Mouse (Mus musculus): ENCODE results near the gene Arid3b.
A peak's percentile ranks its signal among the peaks of the same experiment; 100 is the strongest.

Arid3b gene

DNA sequence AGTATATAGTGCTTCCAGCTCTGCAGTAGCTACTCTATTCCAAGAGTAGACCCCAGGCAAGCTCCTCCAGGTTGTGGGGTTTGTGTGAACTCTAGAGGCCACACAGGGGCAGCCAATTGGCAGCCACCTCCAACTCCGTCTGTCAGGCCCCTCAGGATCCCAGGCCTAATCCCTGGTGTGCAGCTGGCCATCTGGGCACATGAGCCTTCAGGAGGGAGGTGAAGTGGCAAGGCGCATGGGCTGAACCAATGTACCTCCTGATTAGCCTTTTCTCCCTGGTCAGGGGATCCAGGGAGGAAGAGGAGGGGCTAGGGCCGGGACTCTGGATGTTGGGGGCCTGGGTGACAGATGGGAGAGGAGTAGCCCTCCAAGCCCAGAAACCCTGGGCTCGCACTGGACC lies 60.9 kb downstream of the Arid3b start:
- peak; percentile 43 for DNase-seq (ENCODE audit: low read depth, low spot score)

DNA sequence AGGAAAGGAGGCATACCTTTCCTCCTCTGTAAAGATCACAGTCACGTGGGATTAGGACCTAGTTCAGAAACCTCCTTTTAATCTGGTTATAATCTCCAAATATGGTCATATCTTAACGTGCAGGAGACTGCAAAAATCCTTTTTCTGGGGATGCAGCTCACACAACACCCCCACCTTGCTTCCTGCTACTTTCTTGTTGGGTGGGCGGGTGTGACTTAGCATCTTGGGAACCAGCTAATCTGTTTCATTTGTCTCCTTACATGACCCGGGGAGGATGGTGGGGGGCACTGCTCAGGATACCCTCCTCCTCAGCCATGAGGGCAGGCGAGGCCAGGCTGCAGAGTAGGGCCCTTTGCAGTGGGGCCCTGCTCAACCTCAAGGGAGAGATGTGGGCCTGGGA lies 61.6 kb downstream of the Arid3b start:
- DNase-seq (ENCODE audit: low read depth, low spot score), result no peak

DNA sequence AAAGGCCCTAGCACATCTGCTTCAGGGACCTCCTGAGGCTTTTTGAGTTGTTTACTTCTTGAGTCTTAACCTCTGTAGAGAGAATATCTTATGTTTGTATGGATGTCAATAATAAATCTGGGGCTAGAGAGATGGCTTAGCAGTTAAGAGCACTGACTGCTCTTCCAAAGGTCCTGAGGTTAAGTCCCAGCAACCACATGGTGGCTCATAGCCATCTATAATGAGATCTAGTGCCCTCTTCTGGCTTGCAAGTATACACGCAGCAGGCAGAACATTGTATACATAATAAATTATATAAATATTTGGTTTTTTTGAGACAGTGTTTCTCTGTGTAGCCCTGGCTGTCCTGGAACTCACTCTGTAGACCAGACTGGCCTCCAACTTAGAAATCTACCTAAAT lies 62.4 kb downstream of the Arid3b start:
- no peak for DNase-seq (ENCODE audit: low read depth, low spot score)

DNA sequence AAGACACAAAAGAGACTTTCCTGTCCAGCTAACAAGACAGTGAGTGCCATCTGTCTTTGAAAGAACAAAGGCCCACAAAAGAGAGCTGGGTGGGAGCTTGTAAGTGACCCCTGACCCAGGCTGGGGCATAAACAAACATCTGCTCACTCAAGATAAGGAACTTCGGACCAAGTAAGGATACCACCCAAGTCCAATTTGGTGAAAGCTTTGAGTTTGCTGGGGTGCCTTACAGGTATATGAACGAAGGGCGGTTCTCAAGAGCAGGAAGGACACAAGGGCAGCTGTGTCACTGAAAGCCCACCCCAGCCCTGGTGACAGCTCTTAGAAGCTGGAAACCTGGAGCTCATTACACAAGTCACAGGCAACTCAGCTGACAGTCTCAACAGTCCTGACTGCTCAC lies 62.8 kb downstream of the Arid3b start:
- DNase-seq (ENCODE audit: low read depth, low spot score), result no peak

DNA sequence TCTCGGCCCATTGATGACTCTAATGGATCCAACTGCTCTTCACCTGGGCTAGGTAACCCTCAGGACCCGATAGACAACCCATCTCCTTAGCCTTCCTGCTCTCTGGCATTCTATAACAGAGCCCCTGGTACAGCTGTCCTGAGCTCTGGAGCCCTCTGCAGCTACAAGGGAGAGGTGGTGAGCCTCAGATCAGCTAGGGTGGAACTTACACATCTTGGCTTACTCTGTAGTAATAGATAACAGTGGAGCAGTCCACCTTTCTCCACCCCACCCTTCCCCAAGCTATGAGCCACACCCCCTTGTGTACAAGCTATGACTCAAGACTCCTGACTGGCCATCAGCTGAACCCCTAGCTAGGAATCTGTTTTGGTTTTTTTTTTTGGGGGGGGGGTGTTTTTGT lies 65.8 kb downstream of the Arid3b start:
- no peak for DNase-seq (ENCODE audit: low read depth, low spot score)

DNA sequence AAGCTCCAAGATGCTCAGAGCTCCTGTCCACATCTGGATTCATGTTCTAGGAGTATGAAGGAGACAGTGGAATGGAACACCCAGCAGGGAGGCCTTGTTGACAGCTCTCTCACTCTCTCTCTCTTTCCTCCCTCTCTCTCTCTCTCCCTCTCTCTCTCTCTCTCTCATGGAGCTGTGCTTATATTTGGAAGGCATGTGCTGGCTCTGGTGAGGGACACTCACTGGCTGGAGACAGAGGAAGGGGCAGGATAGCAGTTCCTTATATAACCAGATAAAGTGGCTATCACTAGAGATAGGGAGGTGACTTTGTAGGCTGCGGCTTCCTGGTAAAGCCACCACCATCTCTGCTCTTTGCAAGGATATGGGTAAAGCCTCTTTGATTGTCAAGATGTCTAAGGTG lies 66.4 kb downstream of the Arid3b start:
- DNase-seq (ENCODE audit: low read depth, low spot score), result no peak

DNA sequence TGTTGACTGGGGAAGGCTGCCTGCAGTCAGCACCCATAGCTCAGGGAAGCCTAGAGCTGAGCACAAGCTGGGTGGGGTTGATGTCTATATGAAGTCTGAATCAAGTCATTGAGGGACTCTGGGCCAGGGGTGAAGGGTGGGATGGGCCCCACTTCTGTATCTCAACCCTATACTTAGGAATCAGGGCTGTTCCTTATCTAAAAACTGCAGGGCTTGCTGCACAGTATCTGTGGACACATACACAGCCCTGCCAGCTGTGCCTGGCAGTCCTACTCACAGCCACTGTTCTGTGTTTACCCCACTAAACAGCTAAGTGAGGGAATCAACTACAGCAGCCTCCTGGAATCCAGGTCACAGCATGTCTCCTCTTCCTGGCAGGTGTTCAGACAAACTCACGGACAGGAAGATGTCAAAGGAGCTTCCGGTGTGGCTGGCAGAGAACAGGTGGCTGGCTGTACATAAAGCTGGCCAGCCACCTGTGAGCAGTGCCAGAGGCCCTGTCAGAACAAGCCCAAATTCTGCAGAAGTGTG lies 67.0 kb downstream of the Arid3b start:
- no peak for DNase-seq (ENCODE audit: low read depth, low spot score)

DNA sequence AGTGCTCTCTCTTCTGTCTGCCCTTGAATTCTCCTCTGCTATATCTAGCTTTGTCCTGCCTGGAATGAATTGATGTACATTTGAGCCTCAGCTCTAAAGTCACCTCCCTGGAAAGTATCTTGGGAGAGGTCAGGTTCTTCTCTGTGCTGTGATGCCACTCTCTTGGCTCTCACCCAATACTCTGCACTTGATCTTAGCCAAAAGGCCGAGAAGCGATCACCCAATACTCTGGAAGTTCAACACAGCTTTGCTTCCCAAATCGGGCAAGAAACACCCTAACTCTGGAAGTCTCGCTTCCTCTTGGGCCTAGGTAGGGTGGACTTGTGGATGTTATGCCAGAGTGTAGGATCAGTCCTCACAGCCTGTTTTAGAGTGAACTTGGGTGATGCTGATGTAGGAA lies 69.4 kb downstream of the Arid3b start:
- no peak for DNase-seq (ENCODE audit: low read depth, low spot score)

DNA sequence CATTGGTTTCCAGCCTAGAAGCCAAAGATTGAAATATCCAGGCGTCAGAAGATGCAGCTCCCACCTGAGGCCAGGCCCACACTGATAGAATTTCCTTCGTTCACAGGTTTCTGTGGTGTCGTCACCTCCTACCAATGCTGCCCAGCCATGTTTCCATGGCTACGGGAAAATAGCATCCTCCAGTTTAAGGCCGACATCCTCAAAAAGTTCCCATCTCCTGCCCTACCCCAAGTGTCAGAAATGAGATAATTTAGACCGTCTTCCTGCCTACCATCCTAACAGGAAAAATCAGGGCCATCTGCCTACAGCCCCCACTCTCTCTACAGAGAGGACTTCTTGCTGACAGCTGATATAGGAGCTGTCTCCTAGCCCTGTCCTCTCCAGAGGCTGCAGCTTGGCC lies 70.2 kb downstream of the Arid3b start:
- no peak for DNase-seq (ENCODE audit: low read depth, low spot score)

DNA sequence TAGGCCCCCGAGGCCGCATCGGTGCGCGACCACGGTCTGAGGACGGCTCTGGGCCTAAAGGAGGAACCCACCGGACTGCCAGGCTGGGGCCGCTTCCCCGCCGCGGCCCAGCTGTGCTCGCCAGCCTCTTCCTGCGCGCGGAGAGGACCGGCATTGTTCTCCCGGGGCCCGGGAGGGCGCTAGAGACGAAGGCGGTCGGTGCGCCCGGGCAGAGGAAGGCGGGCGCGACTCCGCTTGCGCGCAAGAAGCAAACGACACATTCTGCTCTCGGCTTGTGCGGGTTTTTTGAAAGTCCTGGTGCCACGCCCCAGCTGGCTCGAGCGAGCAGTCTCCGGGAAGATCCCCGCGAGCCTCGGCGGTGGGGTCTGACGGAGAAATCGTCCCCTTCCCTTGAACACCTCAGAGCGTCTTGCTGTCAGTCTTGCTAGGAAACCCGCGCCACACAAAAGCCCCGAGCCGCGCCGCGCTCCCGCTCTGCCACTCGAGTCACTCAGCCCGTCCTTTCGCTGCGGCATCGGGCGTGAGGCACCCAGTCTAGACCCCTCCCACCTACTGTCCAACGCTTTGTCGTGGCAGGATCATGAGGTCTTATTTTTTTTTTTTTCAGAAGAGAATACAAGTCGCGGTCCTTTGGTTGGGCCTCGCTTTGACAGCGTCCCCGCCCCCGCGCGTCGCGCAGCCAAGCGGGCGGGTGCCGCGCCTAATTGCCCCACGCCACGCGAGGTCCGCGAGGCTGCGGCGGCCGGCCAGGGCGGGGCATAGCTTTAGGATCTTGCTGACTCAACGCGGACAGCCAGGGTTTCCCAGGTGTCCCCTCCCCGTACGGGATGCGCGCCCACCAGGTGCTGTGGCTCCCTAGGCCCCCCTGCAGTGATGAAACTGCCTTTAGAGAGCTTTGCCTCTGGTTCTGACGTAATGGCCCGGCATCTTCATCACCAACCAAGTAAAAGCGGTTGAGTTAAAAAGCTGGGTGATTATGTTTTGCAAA lies 70.9 kb downstream of the Arid3b start, which contains the start of gene Clk3:
Gene Clk3, minus strand, starts transcription at position 497 of the 988 bp plus-strand sequence.
- peak; percentile 54 for DNase-seq (ENCODE audit: low read depth, low spot score)

DNA sequence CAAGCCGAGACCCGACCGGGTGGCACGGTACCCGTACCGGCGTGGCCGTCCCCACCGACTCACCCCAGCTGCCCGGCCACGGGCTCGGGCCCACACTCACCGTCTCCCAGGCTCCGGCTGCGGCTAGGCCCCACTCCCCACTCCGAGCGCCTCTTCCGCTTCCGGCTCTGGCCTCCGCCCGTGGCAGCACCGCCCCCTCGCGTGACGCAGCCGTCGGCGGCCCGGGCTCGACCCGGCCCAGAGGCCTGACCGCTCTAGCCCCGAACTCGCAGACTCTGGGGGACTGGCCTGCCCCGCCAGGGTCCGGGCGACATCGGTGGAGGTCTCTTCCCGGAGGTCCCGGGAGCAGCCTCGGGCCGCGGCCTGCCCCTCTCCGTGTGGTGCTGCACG lies 71.6 kb downstream of the Arid3b start:
- peak; percentile 82 for DNase-seq (ENCODE audit: low read depth, low spot score)

DNA sequence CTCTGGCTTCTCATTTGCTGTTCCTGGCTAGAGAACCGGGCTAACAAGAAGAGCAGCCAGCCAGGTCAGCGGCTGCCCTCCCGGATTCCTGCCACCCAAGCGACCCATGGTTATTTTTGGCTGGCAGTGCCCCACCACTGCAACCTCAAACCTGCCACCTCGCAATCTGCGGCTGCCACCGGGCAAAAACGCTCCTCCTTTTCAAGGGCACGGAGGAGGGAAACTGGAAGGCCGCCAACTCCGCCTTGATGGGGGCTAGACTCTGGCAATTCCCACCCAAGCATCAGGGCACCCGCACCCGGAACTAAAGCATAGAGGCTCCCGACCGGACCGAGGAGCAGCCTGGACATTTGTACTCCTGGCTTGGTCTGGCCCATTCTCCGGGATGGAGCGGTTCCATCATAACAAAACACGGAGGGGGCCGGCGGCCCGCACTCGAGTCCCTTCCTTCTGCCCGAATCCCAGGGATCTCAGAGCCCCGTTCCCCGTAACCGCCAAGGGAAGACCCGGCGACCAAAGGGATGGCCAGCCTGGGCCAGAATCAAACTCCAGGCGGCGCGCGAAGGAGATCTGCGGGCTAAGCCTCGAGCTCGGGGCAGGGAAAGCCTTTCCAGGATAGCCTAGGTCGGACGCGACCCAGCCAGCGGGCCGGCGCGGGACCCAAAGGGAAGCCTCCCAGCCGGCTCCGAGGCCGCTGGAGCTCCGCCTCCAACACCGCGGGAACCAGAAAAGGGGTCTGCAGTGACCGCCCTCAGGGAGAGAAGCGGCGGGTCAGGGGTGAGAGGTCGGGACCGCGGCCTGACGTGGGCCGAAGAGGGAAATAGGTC lies 72.2 kb downstream of the Arid3b start:
- DNase-seq (ENCODE audit: low read depth, low spot score), result no peak

DNA sequence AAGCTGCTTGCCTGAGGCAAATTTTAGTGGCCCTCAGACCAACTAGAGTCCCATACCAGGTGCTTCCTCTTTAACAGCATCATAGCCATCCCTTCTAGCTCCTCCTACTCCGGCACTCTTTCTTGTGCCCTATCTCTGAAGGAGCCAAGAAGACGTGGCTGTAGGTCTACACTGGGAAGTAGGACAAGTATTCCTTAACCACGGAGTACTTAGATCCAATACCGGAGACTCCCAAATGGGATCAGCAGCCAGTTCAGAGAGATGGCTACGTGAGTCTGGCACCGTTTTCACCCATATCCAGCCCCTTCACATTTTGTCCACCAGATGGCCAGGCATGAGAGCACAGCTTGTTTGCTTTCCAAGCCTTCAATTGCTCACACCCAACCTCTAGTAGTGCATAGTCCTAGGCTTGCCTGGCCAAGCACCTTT lies 74.0 kb downstream of the Arid3b start:
- DNase-seq (ENCODE audit: low read depth, low spot score), result no peak

DNA sequence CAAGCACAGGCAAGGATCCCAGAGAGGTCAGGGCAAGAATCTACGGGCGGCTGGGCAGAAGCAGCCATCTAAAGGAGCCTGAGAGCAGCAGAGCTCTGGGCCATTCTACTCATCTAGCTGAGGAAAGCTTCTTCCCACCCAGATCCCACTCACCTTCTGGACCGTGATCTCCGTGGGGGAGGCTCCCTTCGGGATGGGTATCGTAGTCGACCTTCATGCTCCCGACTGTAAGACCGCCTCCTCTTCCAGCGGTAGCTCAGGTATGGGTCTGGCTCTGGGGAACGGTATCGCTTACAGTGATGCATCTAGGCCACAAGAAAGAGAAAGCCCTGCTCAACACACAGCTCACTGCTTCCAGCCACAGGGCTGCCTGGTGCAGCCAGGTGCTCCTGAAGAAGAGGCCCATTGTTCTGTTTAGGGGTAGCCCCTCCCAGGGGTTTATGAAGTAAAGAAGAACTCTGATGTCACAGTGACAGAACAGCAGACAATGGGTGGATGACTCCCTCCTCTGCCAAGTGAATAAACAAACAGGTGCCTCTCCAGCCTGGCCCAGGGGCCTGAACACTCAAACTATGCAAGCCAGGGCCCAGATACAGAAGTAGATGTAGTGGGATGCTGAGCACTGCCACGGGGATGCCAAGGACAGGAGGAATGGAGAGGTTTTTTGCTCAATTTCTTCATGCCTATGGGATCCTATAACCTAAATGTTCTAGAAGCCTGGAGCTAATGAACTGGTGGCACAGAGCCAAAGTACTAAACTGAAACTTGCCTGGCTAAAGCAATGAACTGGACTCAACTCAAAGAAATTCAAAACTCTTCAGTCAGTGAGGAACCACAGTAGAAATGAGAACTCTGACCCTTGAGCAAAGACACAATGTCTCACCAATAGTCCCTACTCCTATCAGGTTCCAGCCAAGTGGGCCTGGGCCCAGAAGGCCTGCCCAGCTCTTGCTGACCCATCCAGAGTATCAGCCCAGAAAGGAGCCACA lies 74.7 kb downstream of the Arid3b start:
- no peak for DNase-seq (ENCODE audit: low read depth, low spot score)

DNA sequence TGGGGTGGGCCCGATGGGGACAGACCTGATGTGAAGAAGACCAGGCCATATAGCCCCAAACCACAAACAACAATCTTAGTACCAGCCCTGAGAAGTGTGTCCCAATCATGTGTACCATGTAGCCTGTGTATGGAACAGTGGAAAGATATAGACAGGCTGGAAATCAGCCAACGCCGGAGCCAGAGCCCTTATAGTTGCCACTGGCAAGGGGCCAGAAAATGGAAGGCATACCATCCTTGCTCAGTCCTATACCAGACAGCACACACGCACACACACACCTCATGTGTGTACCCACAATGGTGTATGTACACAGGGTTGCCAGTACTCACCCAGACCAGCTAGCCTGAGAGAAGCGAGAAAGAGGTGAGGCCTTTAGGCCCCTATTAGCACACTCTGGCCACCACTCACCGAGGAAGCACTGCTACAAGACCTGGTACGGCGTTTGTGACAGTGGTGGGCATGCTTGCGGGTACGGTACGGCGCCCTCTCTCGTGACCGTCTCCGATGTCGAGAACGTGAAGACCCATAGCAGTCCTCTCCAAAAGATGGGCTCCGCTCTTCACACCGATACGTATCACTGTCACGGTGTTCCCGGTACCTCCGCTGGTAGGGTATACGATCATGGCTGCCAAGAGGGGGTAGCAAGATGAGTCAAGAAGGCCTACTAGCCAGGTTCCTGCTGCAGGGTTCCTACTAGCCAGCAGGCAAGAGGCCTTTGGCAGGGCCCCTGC lies 76.0 kb downstream of the Arid3b start:
- DNase-seq (ENCODE audit: low read depth, low spot score), result no peak

DNA sequence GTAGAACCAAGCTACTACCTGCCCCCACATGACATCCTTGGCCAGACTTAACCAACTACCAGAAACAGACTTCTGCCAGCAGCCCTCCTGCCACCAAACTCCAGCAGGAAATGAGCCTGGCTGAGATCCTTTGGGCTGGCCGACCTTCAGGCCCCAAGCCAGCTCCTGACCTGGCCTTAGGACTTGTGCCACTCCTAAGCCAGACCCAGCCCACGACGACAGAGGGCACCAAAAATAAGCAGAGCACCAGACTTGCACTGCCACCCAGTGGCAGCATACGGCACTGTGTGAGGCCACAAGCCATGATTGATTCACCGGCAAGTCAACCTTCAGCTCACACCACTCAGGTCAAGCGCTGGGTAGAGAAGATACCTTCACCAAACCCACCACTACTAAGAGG lies 77.3 kb downstream of the Arid3b start:
- no peak for DNase-seq (ENCODE audit: low read depth, low spot score)

DNA sequence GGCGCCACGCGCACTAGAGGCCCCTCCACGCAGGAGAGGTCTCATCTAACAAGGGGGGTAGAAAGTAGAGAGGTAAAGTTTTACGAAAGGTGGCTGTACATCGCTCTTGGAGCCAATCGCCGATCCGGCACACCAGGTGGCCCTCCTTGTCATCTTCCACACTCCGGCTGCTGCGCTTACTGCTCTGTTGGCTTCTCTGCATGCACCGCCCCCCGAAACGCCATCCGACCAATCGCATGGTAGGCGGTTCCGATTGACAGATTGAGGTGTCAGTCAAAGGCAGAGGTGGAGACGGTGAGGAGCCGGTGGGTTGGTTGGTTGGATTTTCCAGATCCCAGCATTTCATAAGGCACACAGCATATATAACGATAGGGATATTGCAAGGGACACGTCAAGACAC lies 78.1 kb downstream of the Arid3b start:
- DNase-seq (ENCODE audit: low read depth, low spot score), result no peak

DNA sequence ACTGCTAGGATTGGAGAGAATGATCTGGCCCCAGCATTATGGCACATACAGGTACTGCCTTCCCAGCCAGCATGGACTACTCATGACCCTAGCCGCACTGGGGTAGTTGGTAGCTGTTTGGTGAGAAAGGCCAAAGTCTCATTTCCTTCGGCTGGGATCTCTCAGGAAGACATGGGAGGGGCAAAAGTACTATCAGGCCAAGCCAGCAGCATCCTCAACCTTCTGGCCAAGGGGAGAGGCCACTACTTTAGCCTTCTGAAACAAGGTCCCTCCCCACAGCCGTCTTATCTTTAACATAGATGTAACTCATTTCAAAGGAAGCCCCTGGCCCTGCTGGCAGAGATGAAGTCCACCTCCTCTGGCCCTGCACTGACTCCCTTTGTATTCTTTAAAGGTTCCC lies 79.0 kb downstream of the Arid3b start:
- no peak for DNase-seq (ENCODE audit: low read depth, low spot score)

DNA sequence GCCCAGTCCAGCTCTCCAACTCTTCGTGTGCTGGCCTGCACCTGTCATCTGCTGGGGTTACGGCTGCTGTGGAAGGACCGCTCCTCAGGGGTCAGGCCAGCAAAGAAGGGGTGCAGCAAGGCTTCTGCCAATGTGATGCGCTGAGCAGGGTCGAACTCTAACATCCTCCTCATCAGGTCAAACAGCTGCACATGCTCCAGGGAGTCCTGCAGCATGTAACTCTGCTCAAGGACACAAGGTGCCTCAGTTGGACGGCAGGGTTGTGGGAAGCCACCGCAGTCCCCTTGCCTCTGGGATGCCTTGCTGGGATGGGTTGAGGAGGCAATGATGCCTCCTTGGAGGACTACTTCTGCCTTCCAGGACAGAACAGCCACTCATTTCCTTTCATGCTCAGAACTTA lies 85.7 kb downstream of the Arid3b start:
- DNase-seq (ENCODE audit: low read depth, low spot score), result no peak

DNA sequence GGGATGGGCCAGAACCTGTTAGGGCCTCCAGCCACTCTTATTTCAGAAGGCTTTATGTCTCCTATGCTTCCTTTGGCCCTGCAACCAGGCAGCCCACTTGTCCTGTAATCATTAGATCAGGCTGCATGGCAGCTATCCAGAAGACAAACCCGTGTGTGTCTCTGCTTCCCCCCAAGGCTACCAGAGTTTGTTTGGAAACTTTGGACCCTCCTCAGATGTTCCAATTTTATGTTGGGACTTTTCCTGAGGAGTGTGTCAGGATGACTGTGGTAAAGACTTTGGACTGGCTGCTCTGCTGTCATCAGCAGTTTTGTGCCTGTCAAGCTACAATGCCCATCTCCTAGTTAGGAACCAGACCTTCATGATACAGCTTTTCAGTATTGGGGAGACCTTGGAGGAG lies 87.8 kb downstream of the Arid3b start:
- DNase-seq (ENCODE audit: low read depth, low spot score), result no peak
